Mouse (Mus musculus) erythroblast, embryonic 14.5 days (primary cell): ENCODE measurements around the gene Hsp90ab1. TPM values are rescaled to one million over a fixed set of nuclear protein-coding genes. Genes with fewer than 3 reads are reported as not detected.
A peak's percentile ranks its signal among the peaks of the same experiment; 100 is the strongest.

Experiments
- H3K27me3 ChIP-seq: 2 replicates; pipeline ENCODE4 v1.6.1; 2012; ENCODE audit warnings: inconsistent platforms; ENCODE audit not compliant: control insufficient read depth
- H3K36me3 ChIP-seq: 2 replicates; pipeline ENCODE4 v1.6.1; 2012; ENCODE audit warnings: mild to moderate bottlenecking, inconsistent platforms; ENCODE audit not compliant: control insufficient read depth
- H3K4me1 ChIP-seq: 2 replicates; pipeline ENCODE4 v1.6.1; 2012; ENCODE audit warnings: inconsistent platforms; ENCODE audit not compliant: control insufficient read depth
- H3K4me3 ChIP-seq: replicated peaks from 2 replicates; pipeline ENCODE3; 2012; ENCODE audit warnings: moderate library complexity, mild to moderate bottlenecking, inconsistent platforms
- H3K9me3 ChIP-seq: 2 replicates; pipeline ENCODE4 v1.6.1; 2012; ENCODE audit warnings: low read length, inconsistent platforms, mixed read lengths; ENCODE audit not compliant: control insufficient read depth
- GATA1 ChIP-seq: IDR thresholded peaks from 2 replicates; pipeline ENCODE4 v1.6.1; 2012; ENCODE audit warnings: low read length, inconsistent platforms, mixed read lengths
- TAL1 ChIP-seq: IDR thresholded peaks from 3 replicates; pipeline ENCODE4 v1.6.1; 2012; ENCODE audit warnings: low read length, inconsistent platforms, mixed read lengths
- polyA plus RNA-seq: library from polyadenylated mRNA; stranded (reverse); fragments of >175 nt; gene quantifications from 2 replicates; pipeline ENCODE4 v1.2.3, GENCODE M21; 2012

The Hsp90ab1 gene
- polyA plus RNA-seq, 1 experiment = 36.9 TPM

DNA sequence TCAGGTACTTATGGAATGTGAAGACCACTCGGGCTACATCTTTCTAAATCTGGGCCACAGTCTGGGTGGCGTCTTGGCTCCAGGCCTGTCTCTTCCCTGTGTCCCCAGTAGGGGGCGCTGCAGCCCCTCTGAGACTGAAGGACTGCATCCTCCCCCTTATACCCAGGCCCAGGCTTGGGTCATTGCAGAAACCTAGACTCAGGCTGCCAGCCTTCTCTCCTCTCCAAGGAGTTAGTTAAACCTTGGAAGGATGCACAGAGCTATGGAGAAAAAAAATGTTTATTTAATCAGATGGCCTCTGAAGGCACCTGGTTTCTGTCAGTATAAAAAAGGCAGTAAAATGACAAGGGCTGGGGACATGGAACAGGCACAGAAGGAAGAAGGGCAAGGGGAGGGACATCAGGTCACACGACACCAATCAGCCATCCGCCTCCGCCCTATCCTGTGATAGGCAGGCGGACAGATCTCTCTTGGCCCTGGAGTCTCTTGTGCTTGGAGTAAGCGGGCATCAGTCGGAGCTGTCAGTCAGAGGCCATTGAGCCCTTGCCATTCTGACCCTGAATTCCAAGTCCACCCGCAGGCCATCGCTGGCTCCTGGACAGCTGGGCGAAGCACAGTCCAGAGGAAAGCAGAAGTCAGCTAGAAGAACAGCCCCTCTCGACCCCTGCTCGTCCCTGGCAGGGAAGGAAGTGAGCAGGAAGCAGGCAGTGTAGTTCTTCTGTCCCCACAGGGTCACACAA lies 12.0 kb upstream of the Hsp90ab1 start:
- Histone ChIP-seq H3K4me1 (peaks cover 84% of the 10 kb centered on the region), H3K36me3 (peaks cover 74% of the 10 kb centered on the region)
- TF ChIP-seq TAL1 (no peak), GATA1 (no peak)

GRCm38 (mm10) chr17:45584096-45584896 lies 11.2 kb upstream of the Hsp90ab1 start:
- TF ChIP-seq TAL1 (no peak), GATA1 (no peak)
- Histone ChIP-seq H3K9me3 (peaks cover 16% of the 10 kb centered on the region), H3K4me3 (no peak overlapping the region), H3K27me3 (no peaks in the 10 kb centered on the region; the same call in 1 of the 2 replicates), H3K4me1 (peaks cover 84% of the 10 kb centered on the region), H3K36me3 (peaks cover 65% of the 10 kb centered on the region)

More for the DNA sequence above, 12.0 kb upstream of the Hsp90ab1 start:
- no peak overlapping the region for H3K4me3 ChIP-seq
- H3K9me3 ChIP-seq = peaks cover 16% of the 10 kb centered on the region
- no peaks in the 10 kb centered on the region; the same call in 1 of the 2 replicates for H3K27me3 ChIP-seq

DNA sequence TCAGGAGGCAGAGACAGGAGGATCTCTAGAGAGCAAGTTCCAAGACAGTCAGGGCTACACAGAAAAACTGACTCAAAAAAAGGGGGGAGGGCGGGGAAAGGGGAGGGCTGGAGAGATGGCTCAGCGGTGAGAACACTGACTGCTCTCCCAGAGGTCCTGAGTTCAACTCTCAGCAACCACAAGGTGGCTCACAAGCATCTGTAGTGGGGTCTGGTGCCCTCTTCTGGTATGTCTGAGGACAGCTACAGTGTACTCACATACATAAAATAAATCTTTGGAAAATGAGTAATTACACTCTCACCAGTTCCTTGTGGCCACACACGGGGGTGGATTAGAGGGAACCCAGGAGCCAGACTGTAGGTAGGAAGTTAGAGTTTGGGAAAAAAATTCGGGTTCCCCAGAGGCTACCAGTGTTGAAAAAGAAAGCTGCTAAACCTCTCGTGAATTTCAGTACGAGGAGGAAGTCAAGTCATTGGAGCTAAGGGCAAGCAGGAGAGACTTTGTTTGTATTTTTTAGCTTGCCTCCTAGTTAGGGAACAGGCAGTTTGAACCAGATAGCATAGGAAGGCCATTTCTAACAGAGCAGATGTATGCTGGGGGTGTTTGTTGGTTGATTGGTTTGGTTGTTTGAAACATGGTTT lies 9.8 kb upstream of the Hsp90ab1 start:
- peaks cover 79% of the 10 kb centered on the region for H3K4me1 ChIP-seq
- TF ChIP-seq TAL1 (no peak), GATA1 (no peak)
- peaks cover 51% of the 10 kb centered on the region for H3K36me3 ChIP-seq
- H3K27me3 ChIP-seq = no peaks in the 10 kb centered on the region; the same call in 1 of the 2 replicates
- H3K4me3 ChIP-seq = peak overlapping the region; percentile 25
- peaks cover 10% of the 10 kb centered on the region for H3K9me3 ChIP-seq

GRCm38 (mm10) chr17:45582188-45582587 lies 9.1 kb upstream of the Hsp90ab1 start:
- Histone ChIP-seq H3K27me3 (no peaks in the 10 kb centered on the region; the same call in 1 of the 2 replicates), H3K9me3 (peaks cover 9% of the 10 kb centered on the region), H3K36me3 (peaks cover 44% of the 10 kb centered on the region), H3K4me1 (peaks cover 79% of the 10 kb centered on the region), H3K4me3 (peak overlapping the region; percentile 25)
- peak; percentile 24; the same call in 1 of the 3 replicates for TF ChIP-seq TAL1
- peak; percentile 58 for TF ChIP-seq GATA1

DNA sequence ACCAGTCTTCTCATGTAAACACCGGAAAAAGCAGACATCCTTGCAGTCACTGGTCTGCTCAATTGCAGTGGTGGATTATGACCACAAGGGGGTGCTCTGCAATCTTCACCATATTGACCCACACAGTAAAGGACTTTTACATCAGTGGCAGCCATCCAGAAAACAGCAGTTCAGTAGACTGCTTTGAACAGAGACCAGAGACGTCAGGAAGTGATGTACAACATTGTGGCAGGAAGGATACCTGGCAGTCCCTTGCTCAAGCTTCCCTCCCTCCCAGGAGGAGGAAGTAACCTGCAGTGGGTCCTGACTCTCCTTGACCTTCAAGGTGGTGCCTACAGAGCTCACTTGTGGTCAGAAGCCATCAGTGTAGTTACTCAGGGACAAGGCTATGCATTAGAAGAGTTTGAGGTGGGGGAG lies 8.5 kb upstream of the Hsp90ab1 start:
- no peak for TF ChIP-seq TAL1
- TF ChIP-seq GATA1 = no peak
- peaks cover 75% of the 10 kb centered on the region for H3K4me1 ChIP-seq
- H3K27me3 ChIP-seq = no peaks in the 10 kb centered on the region
- H3K9me3 ChIP-seq = peaks cover 3% of the 10 kb centered on the region
- peak overlapping the region; percentile 19 for H3K4me3 ChIP-seq
- peaks cover 38% of the 10 kb centered on the region for H3K36me3 ChIP-seq

- H3K9me3 ChIP-seq = no peaks in the 10 kb centered on the region
- no peak overlapping the region for H3K4me3 ChIP-seq
- no peaks in the 10 kb centered on the region for H3K27me3 ChIP-seq
- no peak for TF ChIP-seq TAL1
- TF ChIP-seq GATA1 = no peak
- peaks cover 69% of the 10 kb centered on the region for H3K4me1 ChIP-seq
- peaks cover 33% of the 10 kb centered on the region for H3K36me3 ChIP-seq
Observed at GRCm38 (mm10) chr17:45580958-45581477, 7.9 kb upstream of the Hsp90ab1 start.

DNA sequence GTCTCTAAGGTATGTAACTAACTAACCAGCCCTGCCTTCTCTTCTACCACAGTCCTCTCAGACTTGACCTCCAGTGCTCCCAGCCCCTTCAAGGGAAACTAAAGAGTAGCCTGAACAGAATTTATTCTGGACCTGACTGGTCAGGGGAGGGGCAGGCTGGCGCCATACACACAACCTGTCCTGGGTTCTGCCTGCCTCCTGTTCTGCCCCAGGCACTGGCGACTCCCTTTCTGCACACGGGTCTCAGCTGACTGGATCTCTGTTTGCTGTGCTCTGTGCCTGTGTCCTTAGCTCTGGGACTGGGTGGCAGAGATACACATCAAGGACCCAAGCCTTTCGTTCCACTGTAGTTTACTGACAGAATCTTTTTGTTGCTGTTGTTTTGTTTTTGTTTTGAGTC lies 6.5 kb upstream of the Hsp90ab1 start:
- Histone ChIP-seq H3K27me3 (no peaks in the 10 kb centered on the region), H3K36me3 (peaks cover 18% of the 10 kb centered on the region), H3K4me1 (peaks cover 63% of the 10 kb centered on the region), H3K4me3 (no peak overlapping the region), H3K9me3 (no peaks in the 10 kb centered on the region)
- TF ChIP-seq GATA1 (no peak), TAL1 (no peak)

DNA sequence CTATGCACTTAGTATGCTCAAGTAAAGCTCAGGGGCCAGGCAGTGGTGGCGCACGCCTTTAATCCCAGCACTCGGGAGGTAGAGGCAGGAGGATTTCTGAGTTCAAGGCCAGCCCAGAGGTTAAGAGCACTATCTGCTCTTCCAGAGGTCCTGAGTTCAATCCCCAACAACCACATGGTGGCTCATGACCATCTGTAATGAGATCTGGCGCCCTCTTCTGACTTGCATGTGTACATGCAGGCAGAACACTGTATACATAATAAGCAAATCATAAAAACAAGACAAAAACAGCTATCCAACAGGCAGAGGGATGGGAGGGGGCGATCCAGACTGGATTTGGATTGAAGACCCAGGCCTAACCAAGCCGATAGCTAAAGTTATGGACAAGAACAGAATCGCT lies 5.8 kb upstream of the Hsp90ab1 start:
- H3K9me3 ChIP-seq = no peaks in the 10 kb centered on the region
- H3K36me3 ChIP-seq = peaks cover 11% of the 10 kb centered on the region
- no peak overlapping the region for H3K4me3 ChIP-seq
- no peak for TF ChIP-seq TAL1
- no peaks in the 10 kb centered on the region for H3K27me3 ChIP-seq
- peaks cover 63% of the 10 kb centered on the region for H3K4me1 ChIP-seq

GRCm38 (mm10) chr17:45578242-45578641 lies 5.2 kb upstream of the Hsp90ab1 start:
- Histone ChIP-seq H3K36me3 (peaks cover 5% of the 10 kb centered on the region), H3K4me3 (no peak overlapping the region), H3K27me3 (no peaks in the 10 kb centered on the region), H3K9me3 (no peaks in the 10 kb centered on the region), H3K4me1 (peaks cover 63% of the 10 kb centered on the region)
- TF ChIP-seq TAL1 (no peak), GATA1 (no peak)
